Mouse (Mus musculus): ENCODE measurements at regions not wholly inside any gene's neighbourhood (a gene's known extent, or its start where the extent isn't known, plus 50 kb on each side); places are given as distances from the start of the nearest gene placed in this dataset.

GRCm38 (mm10) chr1:121047406-121047805 is 285.0 kb downstream of the Insig2 start:
- DNase-seq (ENCODE audit: low spot score in 2 of 2), result peak; percentile 19 to 37

- no peak for DNase-seq (ENCODE audit: low spot score in 2 of 2)
Observed at GRCm38 (mm10) chr1:121049684-121050083, 282.7 kb downstream of the Insig2 start.

- DNase-seq (ENCODE audit: low spot score in 2 of 2), result no peak
Observed at GRCm38 (mm10) chr1:121050695-121051495, 281.5 kb downstream of the Insig2 start.

GRCm38 (mm10) chr1:121051496-121052119 is 280.8 kb downstream of the Insig2 start:
- DNase-seq (ENCODE audit: low spot score in 2 of 2), result no peak

- DNase-seq (ENCODE audit: low spot score in 2 of 2), result no peak
Observed at GRCm38 (mm10) chr1:121052120-121052501, 280.3 kb downstream of the Insig2 start.

GRCm38 (mm10) chr1:121053692-121054091 is 278.7 kb downstream of the Insig2 start:
- no peak for DNase-seq (ENCODE audit: low spot score in 2 of 2)

GRCm38 (mm10) chr1:121074569-121074968 is 257.8 kb downstream of the Insig2 start:
- no peak for DNase-seq (ENCODE audit: low spot score in 2 of 2)

GRCm38 (mm10) chr1:121082839-121083238 is 249.6 kb downstream of the Insig2 start:
- DNase-seq (ENCODE audit: low spot score in 2 of 2), result no peak

GRCm38 (mm10) chr1:121085101-121085727 is 247.2 kb downstream of the Insig2 start:
- no peak for DNase-seq (ENCODE audit: low spot score in 2 of 2)

- peak; percentile 20 to 52 for DNase-seq (ENCODE audit: low spot score in 2 of 2)
Observed at GRCm38 (mm10) chr1:121087124-121087887, 245.1 kb downstream of the Insig2 start.

GRCm38 (mm10) chr1:121090628-121091027 is 241.8 kb downstream of the Insig2 start:
- no peak for DNase-seq (ENCODE audit: low spot score in 2 of 2)

GRCm38 (mm10) chr1:121092870-121093269 is 239.5 kb downstream of the Insig2 start:
- no peak for DNase-seq (ENCODE audit: low spot score in 2 of 2)

GRCm38 (mm10) chr1:121096551-121097550 is 235.5 kb downstream of the Insig2 start:
- DNase-seq (ENCODE audit: low spot score in 2 of 2), result no peak

- no peak for DNase-seq (ENCODE audit: low spot score in 2 of 2)
Observed at GRCm38 (mm10) chr1:121111776-121112344, 220.5 kb downstream of the Insig2 start.

GRCm38 (mm10) chr1:121112464-121112863 is 219.9 kb downstream of the Insig2 start:
- DNase-seq (ENCODE audit: low spot score in 2 of 2), result no peak

GRCm38 (mm10) chr1:121116626-121117025 is 215.8 kb downstream of the Insig2 start:
- DNase-seq (ENCODE audit: low spot score in 2 of 2), result no peak

GRCm38 (mm10) chr1:121123436-121123835 is 209.0 kb downstream of the Insig2 start:
- DNase-seq (ENCODE audit: low spot score in 2 of 2), result no peak

- no peak for DNase-seq (ENCODE audit: low spot score in 2 of 2)
Observed at GRCm38 (mm10) chr1:121136284-121136683, 196.1 kb downstream of the Insig2 start.

- no peak for DNase-seq (ENCODE audit: low spot score in 2 of 2)
Observed at GRCm38 (mm10) chr1:121136846-121137245, 195.5 kb downstream of the Insig2 start.

- DNase-seq (ENCODE audit: low spot score in 2 of 2), result no peak
Observed at GRCm38 (mm10) chr1:121144981-121145380, 187.4 kb downstream of the Insig2 start.
